In the genomic region with DNA sequence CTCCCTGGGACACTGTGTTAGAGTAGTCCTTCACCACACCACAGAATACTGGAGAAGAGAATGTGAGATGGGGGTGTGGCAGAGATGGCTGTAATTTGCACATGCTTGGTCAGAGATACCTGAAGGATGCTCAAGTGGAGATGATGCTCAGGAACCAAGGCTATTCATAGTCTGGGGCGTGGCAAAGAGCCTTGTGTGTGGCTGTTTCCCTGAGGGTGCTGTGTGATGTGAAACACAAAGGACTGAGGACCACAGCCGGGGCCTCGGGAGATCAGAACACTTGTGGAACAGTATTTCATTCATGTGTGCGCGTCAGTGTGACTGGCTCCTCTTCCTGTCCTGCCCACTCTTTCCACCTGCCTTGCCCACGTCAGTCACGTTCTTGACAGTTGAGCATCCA, we compare ENCODE assay signal across 24 mouse cellular contexts. TPM values are rescaled to one million over a fixed set of nuclear protein-coding genes. Genes with fewer than 3 reads are reported as not detected.
A peak's percentile ranks its signal among the peaks of the same experiment; 100 is the strongest.
DNase-seq lines count a peak whose midpoint lies in the region; ATAC-seq lines count a peak whose summit lies in the region.
"Had no signal": no experiment of that assay in that cellular context is flagged by ENCODE, and none has a peak within 500 bp of the region (broad histone marks: within the 10 kb centered on the region; RNA-seq: fewer than 3 reads in every experiment).

No protein-coding gene starts in this region.

- H3K27me3 ChIP-seq in heart, embryonic 10.5 days (ENCODE audit: insufficient read depth, poor library complexity, severe bottlenecking) = peaks cover 20% of the 10 kb centered on the region
- no peaks in the 10 kb centered on the region for H3K27me3 ChIP-seq in midbrain, embryonic 11.5 days (ENCODE audit: control insufficient read depth, insufficient read depth, low read length)
- H3K27me3 ChIP-seq in midbrain, embryonic 15.5 days (replicated peaks) = 0 out of 2 replicates have a peak, but pooled peaks cover 4% of the 10 kb centered on the region
- H3K27me3 ChIP-seq: embryonic facial prominence, embryonic 13.5 days; embryonic facial prominence, embryonic 15.5 days had no signal

- peak; percentile 66 for DNase-seq in heart, embryonic 10.5 days (ENCODE audit: low spot score)
- DNase-seq in heart, postnatal 4 days = no peak
- peak; percentile 74 for DNase-seq in midbrain, embryonic 11.5 days (ENCODE audit: low spot score, missing footprints)
- DNase-seq in ZHBTc4 (ENCODE audit: low read depth, low spot score) = peak; percentile 56
- DNase-seq in embryo, embryonic 10 days (ENCODE audit: low spot score) = no peak
- DNase-seq: adrenal gland, adult 8-10 months; cerebellum, adult 11-12 months; cerebellum, adult 2 months; cerebellum, adult 9-10 months; cerebellum, postnatal 25 days had no signal

- H3K27ac ChIP-seq in heart, embryonic 10.5 days = no peak overlapping the region
- H3K27ac ChIP-seq in midbrain, embryonic 11.5 days (ENCODE audit: low read depth, low read length) = no peak overlapping the region
- no peak overlapping the region for H3K27ac ChIP-seq in midbrain, embryonic 15.5 days
- H3K27ac ChIP-seq: embryonic facial prominence, embryonic 13.5 days; embryonic facial prominence, embryonic 15.5 days; forebrain, embryonic 10.5 days; forebrain, embryonic 12.5 days had no signal

- H3K9me3 ChIP-seq in heart, embryonic 10.5 days = no peaks in the 10 kb centered on the region
- no peaks in the 10 kb centered on the region for H3K9me3 ChIP-seq in midbrain, embryonic 11.5 days (ENCODE audit: control insufficient read depth, low read length)
- H3K9me3 ChIP-seq in midbrain, embryonic 15.5 days = no peaks in the 10 kb centered on the region
- H3K9me3 ChIP-seq: embryonic facial prominence, embryonic 13.5 days; embryonic facial prominence, embryonic 15.5 days; forebrain, embryonic 10.5 days; forebrain, embryonic 12.5 days had no signal

- H3K4me1 ChIP-seq in heart, embryonic 10.5 days = peaks cover 17% of the 10 kb centered on the region
- no peaks in the 10 kb centered on the region for H3K4me1 ChIP-seq in midbrain, embryonic 11.5 days (ENCODE audit: control insufficient read depth, insufficient read depth, low read length)
- no peaks in the 10 kb centered on the region for H3K4me1 ChIP-seq in midbrain, embryonic 15.5 days
- H3K4me1 ChIP-seq: embryonic facial prominence, embryonic 13.5 days; embryonic facial prominence, embryonic 15.5 days; forebrain, embryonic 12.5 days had no signal

- no peak overlapping the region; the same call in 1 of the 2 replicates for H3K9ac ChIP-seq in midbrain, embryonic 11.5 days (ENCODE audit: low read length)
- no peak overlapping the region for H3K9ac ChIP-seq in midbrain, embryonic 15.5 days
- H3K9ac ChIP-seq: embryonic facial prominence, embryonic 13.5 days; embryonic facial prominence, embryonic 15.5 days; forebrain, embryonic 12.5 days had no signal

- 83% methylated on average over 7 of the region's 7 CpGs for WGBS in heart, embryonic 10.5 days
- 91% methylated on average over 7 of the region's 7 CpGs for WGBS in midbrain, embryonic 11.5 days
- 84% methylated on average over 7 of the region's 7 CpGs for WGBS in midbrain, embryonic 15.5 days

- H3K36me3 ChIP-seq in heart, embryonic 10.5 days = no peaks in the 10 kb centered on the region
- no peaks in the 10 kb centered on the region for H3K36me3 ChIP-seq in midbrain, embryonic 11.5 days (ENCODE audit: control insufficient read depth, insufficient read depth, low read length)
- no peaks in the 10 kb centered on the region for H3K36me3 ChIP-seq in midbrain, embryonic 15.5 days (replicated peaks)
- H3K36me3 ChIP-seq: embryonic facial prominence, embryonic 13.5 days; embryonic facial prominence, embryonic 15.5 days; forebrain, embryonic 10.5 days; forebrain, embryonic 12.5 days had no signal

- no peak overlapping the region for H3K4me2 ChIP-seq in midbrain, embryonic 11.5 days
- H3K4me2 ChIP-seq in midbrain, embryonic 15.5 days = no peak overlapping the region
- H3K4me2 ChIP-seq: embryonic facial prominence, embryonic 13.5 days; embryonic facial prominence, embryonic 15.5 days; forebrain, embryonic 12.5 days had no signal

- no peak overlapping the region for H3K4me3 ChIP-seq in heart, embryonic 10.5 days
- H3K4me3 ChIP-seq in midbrain, embryonic 11.5 days (ENCODE audit: low read depth, low read length) = no peak overlapping the region
- no peak overlapping the region for H3K4me3 ChIP-seq in midbrain, embryonic 15.5 days
- H3K4me3 ChIP-seq: embryonic facial prominence, embryonic 13.5 days; embryonic facial prominence, embryonic 15.5 days; erythroblast, embryonic 14.5 days; forebrain, embryonic 10.5 days; forebrain, embryonic 12.5 days had no signal

- ATAC-seq in midbrain, embryonic 11.5 days (ENCODE audit: low FRiP score) = no peak
- no peak for ATAC-seq in midbrain, embryonic 15.5 days (replicated peaks)
- ATAC-seq: activated CD4-positive, CD25-positive, alpha-beta regulatory T cell, adult 4 months; forebrain, embryonic 14.5 days; forebrain, embryonic 16.5 days had no signal

RNA-seq across cellular contexts. Expression of a gene that starts 6.5 kb away (rescaled TPM):
- 24.5 and 25.3 TPM in 2 replicates for polyA plus RNA-seq in heart, embryonic 10.5 days (2016; fragmentation: Nextera tagmentation; extraction: Ambion mirVana)
- 10 to 100 TPM; 14.3 to 14.8 TPM for total RNA-seq in heart, postnatal 4 days (2021)
- 7.7 and 9.8 TPM in 2 replicates for polyA plus RNA-seq in midbrain, embryonic 11.5 days (2014; fragmentation: Nextera tagmentation; extraction: Ambion mirVana)
- 12.2 and 14.0 TPM in 2 replicates for polyA plus RNA-seq in midbrain, embryonic 15.5 days (2015; fragmentation: Nextera tagmentation; extraction: Ambion mirVana)
- polyA plus RNA-seq: activated CD4-positive, CD25-positive, alpha-beta regulatory T cell, adult 4 months; erythroblast, embryonic 14.5 days had no signal

RNA-seq across cellular contexts. Expression of a gene that starts 44.2 kb away (rescaled TPM):
- polyA plus RNA-seq in heart, embryonic 10.5 days (2016; fragmentation: Nextera tagmentation; extraction: Ambion mirVana) = not detected in 2 replicates
- not detected for total RNA-seq in heart, postnatal 4 days (2021)
- not detected in 2 replicates for polyA plus RNA-seq in midbrain, embryonic 11.5 days (2014; fragmentation: Nextera tagmentation; extraction: Ambion mirVana)
- not detected in 2 replicates for polyA plus RNA-seq in midbrain, embryonic 15.5 days (2015; fragmentation: Nextera tagmentation; extraction: Ambion mirVana)
- total RNA-seq: adrenal gland, postnatal 14 days; adrenal gland, postnatal 36 days; MEL had no signal
- polyA plus RNA-seq: C2C12; cerebellum, adult 2 months; embryonic facial prominence, embryonic 11.5 days; embryonic facial prominence, embryonic 13.5 days; erythroblast, embryonic 14.5 days; forebrain, embryonic 10.5 days; forebrain, embryonic 12.5 days; forebrain, embryonic 14.5 days; forebrain, embryonic 16.5 days had no signal

Comparison
In these comparisons a context has a peak if more than half of its experiments do, and no peak if none do; other contexts are left out.
1. DNase-seq: peak in heart, embryonic 10.5 days (single experiment), midbrain, embryonic 11.5 days (single experiment) and ZHBTc4 (single experiment); none in heart, postnatal 4 days (single experiment) and embryo, embryonic 10 days (single experiment).